Comparison of ENCODE assay signal across 13 mouse cellular contexts in the genomic region with DNA sequence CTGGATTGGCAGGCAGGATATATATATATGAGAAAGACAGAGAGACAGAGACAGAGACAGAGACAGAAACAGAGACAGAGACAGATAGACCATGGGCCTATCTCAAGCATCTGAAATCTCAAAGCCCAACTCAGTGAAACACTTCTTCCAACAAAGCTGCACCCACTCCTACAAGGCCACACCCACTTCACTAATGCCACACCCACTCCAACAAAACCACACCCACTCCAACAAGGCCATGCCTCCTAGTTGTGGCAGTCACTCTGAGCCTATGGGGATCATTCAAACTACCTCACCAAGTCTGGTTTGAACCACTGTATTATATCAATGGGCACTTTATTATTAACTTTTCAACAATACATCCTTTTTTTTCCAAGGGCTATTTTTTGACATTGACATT. TPM values are rescaled to one million over a fixed set of nuclear protein-coding genes. Genes with fewer than 3 reads are reported as not detected.
"Had no signal": no experiment of that assay in that cellular context is flagged by ENCODE, and none has a peak within 500 bp of the region (broad histone marks: within the 10 kb centered on the region; RNA-seq: fewer than 3 reads in every experiment).

No protein-coding gene starts in this region.

- ATAC-seq: midbrain, embryonic 13.5 days had no signal

- H3K9ac ChIP-seq: limb, embryonic 15.5 days; midbrain, embryonic 13.5 days; neural tube, embryonic 15.5 days; stomach, embryonic 15.5 days had no signal

- H3K9me3 ChIP-seq: limb, embryonic 15.5 days; midbrain, embryonic 13.5 days; neural tube, embryonic 15.5 days; stomach, embryonic 15.5 days had no signal

- H3K27ac ChIP-seq: limb, embryonic 15.5 days; midbrain, embryonic 13.5 days; neural tube, embryonic 15.5 days; stomach, embryonic 15.5 days had no signal

- H3K4me1 ChIP-seq: midbrain, embryonic 13.5 days; neural tube, embryonic 15.5 days; stomach, embryonic 15.5 days had no signal

- DNase-seq: kidney, adult 8-10 months; kidney, postnatal 25 days; layer of hippocampus, adult 9-11 months; layer of hippocampus, postnatal 36 days; right cerebral cortex, postnatal 4 days; spleen, adult 18-20 months; thymus, adult 2 months; thymus, postnatal 25 days had no signal

- H3K4me3 ChIP-seq: limb, embryonic 15.5 days; midbrain, embryonic 13.5 days; neural tube, embryonic 15.5 days; stomach, embryonic 15.5 days had no signal

- H3K27me3 ChIP-seq: limb, embryonic 15.5 days; midbrain, embryonic 13.5 days; neural tube, embryonic 15.5 days; stomach, embryonic 15.5 days had no signal

- H3K36me3 ChIP-seq: limb, embryonic 15.5 days; midbrain, embryonic 13.5 days; neural tube, embryonic 15.5 days; stomach, embryonic 15.5 days had no signal

RNA-seq across cellular contexts. Expression of gene F930015N05Rik, which starts 34.2 kb away (rescaled TPM):
- polyA plus RNA-seq: testis, adult 2 months had no signal
